Mouse (Mus musculus) embryonic stem cell, embryonic (primary cell): ENCODE results near the gene Mbnl1.

ENCODE experiments used
- CTCF ChIA-PET, 4 experiments: fragments of 300-600 bp in 2 of 4; fragments of 350-600 bp in 2 of 4; sonication (Branson Sonifier 250); formaldehyde crosslinking; loops; one replicate each; lab custom pipeline; 2022; ENCODE audit warnings: inconsistent platforms in 2 of 4; lab: Charles Lee
- POLR2A ChIA-PET, 4 experiments: fragments of 300-600 bp in 2 of 4; fragments of 350-600 bp in 2 of 4; sonication (Branson Sonifier 250); formaldehyde crosslinking; loops; one replicate each; lab custom pipeline; 2022; ENCODE audit warnings: antibody characterized with exemption in 4 of 4, inconsistent platforms in 1 of 4; lab: Charles Lee

Gene Mbnl1

GRCm38 (mm10) chr3:60551650-60552049, 79.0 kb downstream of the Mbnl1 start:
- CTCF ChIA-PET = no interaction called here
- POLR2A ChIA-PET = no interaction called here

- CTCF ChIA-PET = no interaction called here
- POLR2A ChIA-PET = no interaction called here
These were observed 80.4 kb downstream of the Mbnl1 start for GRCm38 (mm10) chr3:60553011-60553410.

GRCm38 (mm10) chr3:60556596-60556995, 84.0 kb downstream of the Mbnl1 start:
- POLR2A ChIA-PET = interaction anchor here in 1 of 4 experiments (1.3 kb wide), 1 partner anchor 11 kb away, joined by 3 read pairs; no protein-coding TSS in a partner anchor
- CTCF ChIA-PET = no interaction called here

GRCm38 (mm10) chr3:60558252-60558862, 85.7 kb downstream of the Mbnl1 start:
- ChIA-PET CTCF (no interaction called here), POLR2A (no interaction called here)

- ChIA-PET CTCF (no interaction called here), POLR2A (no interaction called here)
These were observed 87.1 kb downstream of the Mbnl1 start for GRCm38 (mm10) chr3:60559762-60560161.

- ChIA-PET POLR2A (interaction anchor here in 2 of 4 experiments (0.5 to 1.0 kb wide), 3 partner anchors 19 to 62 kb away, joined by 3 to 4 read pairs (median 3); no protein-coding TSS in a partner anchor), CTCF (no interaction called here)
These were observed 91.1 kb downstream of the Mbnl1 start for GRCm38 (mm10) chr3:60563529-60564243.

- CTCF ChIA-PET = no interaction called here
- POLR2A ChIA-PET = interaction anchor here in 2 of 4 experiments (0.5 to 1.0 kb wide), 3 partner anchors 18 to 63 kb away, joined by 3 to 4 read pairs (median 3); no protein-coding TSS in a partner anchor
These were observed 91.6 kb downstream of the Mbnl1 start for GRCm38 (mm10) chr3:60564244-60564643.

- POLR2A ChIA-PET = no interaction called here
- CTCF ChIA-PET = no interaction called here
These were observed 92.6 kb downstream of the Mbnl1 start for GRCm38 (mm10) chr3:60565204-60565603.

GRCm38 (mm10) chr3:60565950-60566349, 93.3 kb downstream of the Mbnl1 start:
- CTCF ChIA-PET = no interaction called here
- POLR2A ChIA-PET = interaction anchor here in 1 of 4 experiments (0.8 kb wide), 1 partner anchor 12 kb away, joined by 3 read pairs; no protein-coding TSS in a partner anchor

- ChIA-PET CTCF (interaction anchor here in 2 of 4 experiments (0.5 to 0.6 kb wide), 2 partner anchors 35 to 131 kb away, joined by 3 to 5 read pairs; no protein-coding TSS in a partner anchor), POLR2A (interaction anchor here in 2 of 4 experiments (0.9 to 1.4 kb wide), 2 partner anchors 9 to 29 kb away, joined by 4 to 5 read pairs; no protein-coding TSS in a partner anchor)
These were observed 95.6 kb downstream of the Mbnl1 start for GRCm38 (mm10) chr3:60568171-60568684.

GRCm38 (mm10) chr3:60568801-60569568, 96.4 kb downstream of the Mbnl1 start:
- CTCF ChIA-PET = interaction anchor here in 2 of 4 experiments (0.5 to 0.6 kb wide), 2 partner anchors 132 to 595 kb away, joined by 3 to 5 read pairs; no protein-coding TSS in a partner anchor
- POLR2A ChIA-PET = interaction anchor here in 1 of 4 experiments (1.4 kb wide), 1 partner anchor 29 kb away, joined by 4 read pairs; no protein-coding TSS in a partner anchor

GRCm38 (mm10) chr3:60569781-60570180, 97.2 kb downstream of the Mbnl1 start:
- POLR2A ChIA-PET = interaction anchor here in 1 of 4 experiments (1.4 kb wide), 1 partner anchor 30 kb away, joined by 4 read pairs; no protein-coding TSS in a partner anchor
- CTCF ChIA-PET = no interaction called here

- CTCF ChIA-PET = no interaction called here
- POLR2A ChIA-PET = no interaction called here
These were observed 97.9 kb downstream of the Mbnl1 start for GRCm38 (mm10) chr3:60570491-60571022.

- ChIA-PET CTCF (no interaction called here), POLR2A (no interaction called here)
These were observed 98.9 kb downstream of the Mbnl1 start for GRCm38 (mm10) chr3:60571493-60571892.

- POLR2A ChIA-PET = interaction anchor here in 1 of 4 experiments (1.1 kb wide), 1 partner anchor 14 kb away, joined by 3 read pairs; no protein-coding TSS in a partner anchor
These were observed 101.6 kb downstream of the Mbnl1 start for GRCm38 (mm10) chr3:60574199-60574598.

GRCm38 (mm10) chr3:60574849-60575524, 102.4 kb downstream of the Mbnl1 start:
- CTCF ChIA-PET = no interaction called here
- POLR2A ChIA-PET = no interaction called here

More at GRCm38 (mm10) chr3:60574199-60574598, 101.6 kb downstream of the Mbnl1 start:
- CTCF ChIA-PET = interaction anchor here in 1 of 4 experiments (0.9 kb wide), 1 partner anchor 35 kb away, joined by 3 read pairs; no protein-coding TSS in a partner anchor

- ChIA-PET CTCF (no interaction called here), POLR2A (no interaction called here)
These were observed 103.3 kb downstream of the Mbnl1 start for GRCm38 (mm10) chr3:60575945-60576344.
